Mouse (Mus musculus) olfactory bulb, adult 2 months (tissue): ENCODE data around the gene E130114P18Rik.

Experiments used
- CTCF ChIP-seq: fragments of 200-500 bp; IDR thresholded peaks from 2 replicates; pipeline ENCODE4 v1.5.1; 2012; ENCODE audit warnings: low read depth, mild to moderate bottlenecking, low read length, moderate library complexity; ENCODE audit not compliant: insufficient read depth
- POLR2A ChIP-seq: fragments of 200-500 bp; IDR thresholded peaks from 2 replicates; pipeline ENCODE4 v1.6.1; 2012; ENCODE audit warnings: mild to moderate bottlenecking, low read depth, low read length, moderate library complexity; ENCODE audit not compliant: insufficient read depth

DNA sequence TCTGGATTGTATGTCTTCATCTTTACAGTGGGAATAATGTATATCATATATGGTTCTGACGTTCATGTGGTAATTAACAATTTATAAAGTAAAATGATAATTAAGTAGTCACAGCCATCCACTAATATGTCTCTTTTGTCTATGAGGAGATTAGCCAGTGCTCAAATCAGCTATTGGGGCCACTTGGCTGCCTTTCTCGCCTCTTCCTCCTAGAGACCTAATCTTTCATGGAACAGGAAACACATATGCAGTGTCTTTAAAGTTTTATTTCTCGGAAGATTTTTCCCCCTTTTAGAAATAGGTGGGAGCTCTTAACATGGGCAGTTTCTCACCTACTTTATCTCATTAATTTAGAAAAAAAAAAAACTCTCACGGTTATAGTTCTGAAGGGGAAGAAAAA is 27.5 kb downstream of the E130114P18Rik start:
- TF ChIP-seq POLR2A: no peak
- TF ChIP-seq CTCF: no peak
